Mouse (Mus musculus) macrophage (primary cell): ENCODE results near the gene Tubgcp3. TPM values are rescaled to one million over a fixed set of nuclear protein-coding genes. Genes with fewer than 3 reads are reported as not detected.

Experiments
- polyA plus RNA-seq: library from polyadenylated mRNA; stranded (reverse); fragments of 250-400 nt; gene quantifications from 3 replicates; pipeline ENCODE4 v1.2.4, GENCODE M21; 2018; ENCODE audit warnings: inconsistent platforms

Gene Tubgcp3
- polyA plus RNA-seq, 1 experiment from 2014 or later: 21.8 TPM

Other genes starting within 250 kb of the Tubgcp3 start
- not detected in 3 replicates for gene Spaca7, start 99.2 kb downstream of the Tubgcp3 start, polyA plus RNA-seq
- 17.0 to 22.5 TPM (median 18.3 TPM) in 3 replicates for gene Atp11a, start 84.8 kb upstream of the Tubgcp3 start, polyA plus RNA-seq
- gene Mcf2l, start 201.6 kb upstream of the Tubgcp3 start, polyA plus RNA-seq: 1.3 to 1.9 TPM (median 1.6 TPM) in 3 replicates